Mouse (Mus musculus) cortical plate, adult 2 months (tissue): ENCODE results near the gene Rbl2. TPM values are rescaled to one million over a fixed set of nuclear protein-coding genes. Genes with fewer than 3 reads are reported as not detected.

Experiments
- H3K27ac ChIP-seq: fragments of 200-500 bp; 2 replicates; pipeline ENCODE4 v1.5.1; 2012; ENCODE audit warnings: low read length, control low read depth, inconsistent platforms; ENCODE audit not compliant: insufficient read depth
- H3K4me1 ChIP-seq: fragments of 200-500 bp; 2 replicates; pipeline ENCODE4 v1.6.1; 2011; ENCODE audit warnings: low read length; ENCODE audit not compliant: control insufficient read depth, insufficient read depth
- H3K4me3 ChIP-seq: fragments of 200-500 bp; 2 replicates; pipeline ENCODE4 v1.5.1; 2011; ENCODE audit warnings: mild to moderate bottlenecking, low read length, control low read depth; ENCODE audit not compliant: insufficient read depth
- CTCF ChIP-seq: fragments of 200-500 bp; IDR thresholded peaks from 2 replicates; pipeline ENCODE4 v1.5.1; 2011; ENCODE audit warnings: mild to moderate bottlenecking, control low read depth, low read length; ENCODE audit not compliant: insufficient read depth; ENCODE audit errors: extremely low read depth
- POLR2A ChIP-seq: fragments of 200-500 bp; IDR thresholded peaks from 2 replicates; pipeline ENCODE4 v1.6.1; 2011; ENCODE audit warnings: mild to moderate bottlenecking, low read length, control low read depth; ENCODE audit not compliant: insufficient read depth; ENCODE audit errors: extremely low read depth
- polyA plus RNA-seq: library from polyadenylated mRNA; depleted of rRNA; stranded (reverse); fragments of >200 nt; gene quantifications from 2 replicates; pipeline ENCODE4 v1.2.3, GENCODE M21; 2012

Gene Rbl2
- polyA plus RNA-seq, 1 experiment: 40.1 TPM

- no peak for TF ChIP-seq CTCF
- TF ChIP-seq POLR2A: no peak
- Histone ChIP-seq H3K4me1 (no peaks in the 10 kb centered on the region), H3K4me3 (no peak overlapping the region), H3K27ac (no peak overlapping the region)
These were observed 24.3 kb downstream of the Rbl2 start for GRCm38 (mm10) chr8:91094135-91094534.

- no peaks in the 10 kb centered on the region for H3K4me1 ChIP-seq
- no peak overlapping the region for H3K27ac ChIP-seq
- no peak for TF ChIP-seq CTCF
- TF ChIP-seq POLR2A: no peak
- H3K4me3 ChIP-seq: no peak overlapping the region
These were observed 28.2 kb downstream of the Rbl2 start for GRCm38 (mm10) chr8:91098106-91098505.

GRCm38 (mm10) chr8:91106271-91106670 is 36.4 kb downstream of the Rbl2 start:
- H3K4me1 ChIP-seq: no peaks in the 10 kb centered on the region
- no peak overlapping the region for H3K4me3 ChIP-seq
- TF ChIP-seq POLR2A (no peak), CTCF (no peak)
- no peak overlapping the region for H3K27ac ChIP-seq

- no peak overlapping the region for H3K4me3 ChIP-seq
- no peak overlapping the region for H3K27ac ChIP-seq
- no peaks in the 10 kb centered on the region for H3K4me1 ChIP-seq
- no peak for TF ChIP-seq CTCF
- TF ChIP-seq POLR2A: no peak
These were observed 42.1 kb downstream of the Rbl2 start for GRCm38 (mm10) chr8:91111868-91112477.

GRCm38 (mm10) chr8:91114428-91114827 is 44.6 kb downstream of the Rbl2 start:
- no peak overlapping the region for H3K4me3 ChIP-seq
- no peak overlapping the region for H3K27ac ChIP-seq
- H3K4me1 ChIP-seq: no peaks in the 10 kb centered on the region
- no peak for TF ChIP-seq CTCF
- no peak for TF ChIP-seq POLR2A

- Histone ChIP-seq H3K27ac (no peak overlapping the region), H3K4me1 (no peaks in the 10 kb centered on the region), H3K4me3 (no peak overlapping the region)
- no peak for TF ChIP-seq POLR2A
- no peak for TF ChIP-seq CTCF
These were observed 45.1 kb downstream of the Rbl2 start for GRCm38 (mm10) chr8:91114910-91115309.

- Histone ChIP-seq H3K4me3 (no peak overlapping the region), H3K4me1 (no peaks in the 10 kb centered on the region), H3K27ac (no peak overlapping the region)
- TF ChIP-seq CTCF: no peak
- TF ChIP-seq POLR2A: no peak
These were observed 47.7 kb downstream of the Rbl2 start for GRCm38 (mm10) chr8:91117537-91117936.

GRCm38 (mm10) chr8:91118131-91118530 is 48.3 kb downstream of the Rbl2 start:
- H3K27ac ChIP-seq: no peak overlapping the region
- H3K4me3 ChIP-seq: no peak overlapping the region
- TF ChIP-seq CTCF (peak; percentile 36; the same call in 1 of the 2 replicates), POLR2A (no peak)
- H3K4me1 ChIP-seq: no peaks in the 10 kb centered on the region

- Histone ChIP-seq H3K27ac (no peak overlapping the region), H3K4me1 (peaks cover 1% of the 10 kb centered on the region; the same call in 1 of the 2 replicates), H3K4me3 (no peak overlapping the region)
- TF ChIP-seq CTCF (no peak), POLR2A (no peak)
These were observed 54.5 kb downstream of the Rbl2 start for GRCm38 (mm10) chr8:91124315-91124714.

GRCm38 (mm10) chr8:91126786-91127185 is 56.9 kb downstream of the Rbl2 start:
- Histone ChIP-seq H3K27ac (no peak overlapping the region; the same call in 1 of the 2 replicates), H3K4me1 (peaks cover 3% of the 10 kb centered on the region), H3K4me3 (no peak overlapping the region)
- TF ChIP-seq CTCF (no peak), POLR2A (no peak)
